Mouse (Mus musculus) right cerebral cortex, postnatal 36 days (tissue): ENCODE data around the gene Irx6.

Experiments
- DNase-seq, 2 experiments: peaks; one replicate each; pipeline ENCODE4 v3.0.0; 2022; ENCODE audit warnings: low spot score in 2 of 2, mixed read lengths in 1 of 2

Gene Irx6

DNA sequence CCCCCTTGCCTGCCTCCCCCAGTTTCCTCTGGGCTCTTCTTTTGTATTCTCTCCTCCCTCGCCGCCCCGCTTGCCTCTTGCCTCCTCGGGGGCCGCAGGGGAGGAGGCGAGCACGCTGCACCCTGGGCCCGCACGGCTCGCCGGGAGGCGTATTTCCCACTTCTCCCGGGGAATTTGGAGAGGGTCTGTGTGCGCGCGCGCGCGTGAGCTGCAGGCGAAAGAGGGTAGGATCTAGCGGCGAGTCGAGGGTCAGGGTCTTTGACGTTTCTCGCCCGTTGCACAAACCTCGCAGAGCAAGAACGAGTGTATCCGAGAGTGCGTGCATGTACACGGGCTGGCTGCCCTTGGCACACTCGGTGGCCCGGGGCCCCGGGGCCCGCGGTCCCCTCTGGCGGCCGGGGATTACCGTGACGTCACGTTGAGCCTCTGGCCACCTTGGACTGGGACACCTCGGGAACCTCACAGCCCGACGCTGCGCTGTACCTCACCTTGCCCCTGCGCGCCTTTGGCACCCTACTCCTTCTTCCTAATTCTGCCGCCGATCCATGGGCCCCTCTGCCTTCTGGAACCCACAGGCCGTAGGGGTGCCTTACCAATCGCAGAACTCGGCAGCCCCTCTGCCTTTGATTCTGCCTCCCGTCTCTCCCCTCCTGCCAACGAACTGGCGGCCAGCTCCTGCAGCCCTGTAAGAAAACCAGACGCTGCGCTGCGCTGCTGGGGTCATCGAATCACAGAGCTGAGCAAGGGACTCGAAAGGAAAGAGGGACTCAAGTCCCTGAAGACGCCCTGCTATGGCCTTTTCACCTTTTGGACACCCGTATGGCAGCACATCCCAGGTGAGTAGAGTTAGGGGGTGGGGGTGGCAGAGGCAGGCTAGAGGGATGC, at the start of gene Irx6:
Gene Irx6 (plus strand): TSS at position 45 of the 885 bp plus-strand sequence.
- DNase-seq = no peak

DNA sequence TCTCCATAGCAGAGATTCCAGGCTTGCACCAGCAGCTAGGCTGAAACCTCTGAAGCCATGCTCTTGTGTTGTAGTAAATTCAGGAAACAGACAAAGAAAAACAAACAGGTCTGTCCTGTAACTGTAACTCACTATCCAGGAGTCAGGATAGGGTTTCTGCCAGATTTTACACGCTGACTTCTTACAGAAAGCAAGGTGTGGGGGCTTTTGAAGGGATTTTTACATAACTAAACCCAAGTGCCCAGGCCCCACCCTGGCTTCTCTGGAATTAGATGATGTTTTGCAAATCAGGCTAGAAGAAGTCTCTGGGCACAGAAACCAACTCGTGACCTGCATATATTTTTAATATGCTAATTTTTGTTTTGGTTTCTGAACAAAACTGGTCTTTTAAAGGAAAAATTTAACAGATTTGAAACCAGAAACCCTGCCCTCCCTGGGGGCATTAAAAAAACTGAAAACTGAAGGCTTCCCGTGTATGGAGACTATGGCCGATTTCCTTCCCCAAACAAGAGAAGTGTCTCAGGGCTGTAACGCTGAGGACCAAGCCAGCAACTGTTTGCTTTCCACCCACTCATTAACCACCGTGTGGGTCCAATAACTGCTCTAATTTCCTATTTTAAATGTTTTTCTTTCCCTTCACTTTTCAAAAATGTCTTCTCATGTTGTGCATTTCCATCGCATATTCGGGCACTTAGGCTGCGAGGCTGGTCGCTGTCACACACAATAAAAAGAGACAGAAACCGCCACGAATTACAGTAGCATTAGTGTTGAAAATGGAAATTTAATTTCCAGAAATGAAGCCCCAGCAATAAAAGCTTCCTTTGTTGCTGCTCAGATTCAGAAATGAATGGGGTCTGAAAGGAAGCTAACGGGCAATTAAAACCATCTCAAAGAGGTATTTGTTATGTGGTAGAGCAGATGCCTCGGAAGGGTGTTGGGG, 45.1 kb upstream of the Irx6 start:
- DNase-seq = no peak

GRCm38 (mm10) chr8:92633199-92633598, 40.9 kb upstream of the Irx6 start:
- DNase-seq = no peak

- no peak for DNase-seq
Measured at GRCm38 (mm10) chr8:92640820-92641219, 33.3 kb upstream of the Irx6 start.

- DNase-seq = no peak
Measured at GRCm38 (mm10) chr8:92646637-92647036, 27.5 kb upstream of the Irx6 start.

DNA sequence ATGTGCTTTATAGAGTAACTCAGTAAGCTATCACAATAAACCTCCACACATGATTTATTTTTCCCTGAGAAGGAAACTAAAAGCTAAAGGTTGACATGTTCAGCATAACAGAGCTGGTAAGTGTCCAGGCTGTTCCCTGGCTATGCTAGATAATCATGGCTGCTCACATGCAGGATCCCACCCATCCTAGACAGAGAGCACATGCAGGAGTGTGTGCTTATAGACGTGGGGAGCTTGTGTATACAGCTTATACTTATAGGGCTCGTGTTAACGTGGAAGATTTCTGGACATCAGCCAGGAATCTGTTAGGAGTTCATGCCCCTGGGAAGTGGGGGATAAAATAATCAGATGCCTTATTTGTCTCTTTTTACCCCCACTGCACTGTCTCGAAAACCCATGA, 9.9 kb upstream of the Irx6 start:
- no peak for DNase-seq

GRCm38 (mm10) chr8:92670236-92670635, 3.9 kb upstream of the Irx6 start:
- no peak for DNase-seq

DNA sequence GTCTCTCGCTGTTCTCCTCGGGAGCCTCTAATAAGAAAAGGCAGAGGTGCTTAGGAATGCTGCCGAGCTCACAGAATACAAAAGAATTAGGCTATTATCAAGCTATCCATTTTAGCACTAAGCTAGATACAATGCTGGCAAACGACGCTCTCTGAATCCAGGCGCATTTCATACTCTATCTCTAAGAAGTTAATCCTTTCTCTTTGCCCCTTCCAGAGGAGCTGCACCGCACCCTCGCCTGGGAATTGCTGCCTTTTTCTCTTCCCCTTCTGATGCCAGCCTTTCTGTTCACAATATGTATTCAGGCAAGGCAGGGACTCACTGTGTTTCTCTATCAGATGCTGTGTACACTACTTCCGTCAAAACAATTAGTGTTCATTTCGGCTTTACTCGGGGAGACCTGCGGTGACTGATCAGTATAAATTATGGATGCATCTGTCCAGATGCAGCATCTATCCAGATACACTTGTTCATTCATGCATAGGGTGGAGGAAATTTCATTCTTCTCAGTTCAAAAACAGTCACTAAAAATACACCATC, 3.4 kb upstream of the Irx6 start:
- no peak for DNase-seq

DNA sequence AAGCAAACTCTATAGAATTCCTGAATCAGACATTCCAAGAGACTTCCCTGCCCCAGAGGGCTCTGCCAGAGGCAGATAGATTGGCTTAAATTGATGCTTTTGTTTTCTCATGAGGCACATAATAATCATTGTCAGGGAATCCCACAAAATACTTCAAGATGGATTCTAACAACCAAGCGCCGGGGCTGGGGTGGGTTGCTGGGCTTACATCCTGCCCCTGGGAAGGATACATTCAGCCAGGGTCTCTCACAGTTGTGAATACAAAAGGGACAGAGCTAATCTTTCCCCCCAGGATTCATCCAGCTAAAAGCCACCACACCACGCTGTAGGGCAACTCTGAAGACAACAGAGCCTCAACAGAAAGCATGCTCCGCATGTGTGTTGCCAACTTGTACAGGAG, 2.2 kb upstream of the Irx6 start:
- no peak for DNase-seq

GRCm38 (mm10) chr8:92673101-92673500, 987 bp upstream of the Irx6 start:
- DNase-seq = no peak

DNA sequence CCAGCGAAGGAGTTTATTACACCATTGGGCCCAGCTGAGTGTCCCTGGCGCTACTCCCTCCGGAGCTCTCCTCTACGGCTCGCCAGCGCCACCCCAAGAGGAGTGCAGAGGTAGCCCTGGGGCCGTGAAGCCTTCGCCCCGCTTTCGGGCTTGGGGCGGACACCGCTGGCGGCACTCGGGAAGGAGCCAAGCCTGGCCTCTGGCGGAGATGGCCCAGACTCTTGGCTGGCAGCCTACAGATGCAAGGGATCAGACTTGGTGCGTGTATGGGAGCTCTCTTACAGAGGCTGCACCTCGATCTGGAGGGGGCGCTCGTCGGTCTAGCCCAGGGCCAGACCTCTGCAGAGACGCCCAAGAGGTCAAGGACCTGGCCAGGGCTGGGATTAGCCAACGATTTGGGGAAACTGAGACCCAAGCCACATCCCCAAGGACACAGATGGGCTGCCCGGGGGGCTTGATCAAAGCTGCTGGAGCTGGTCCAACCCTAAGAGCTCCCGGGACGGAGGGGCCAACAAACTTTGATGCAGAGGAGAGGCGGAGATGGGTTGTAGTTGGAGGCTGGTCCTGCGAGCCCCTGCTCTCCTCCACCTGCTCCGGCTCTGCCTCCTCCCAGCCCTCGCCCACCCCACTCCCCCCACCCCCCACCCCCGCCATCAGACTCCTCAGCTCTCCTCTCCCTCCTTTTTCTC, 389 bp upstream of the Irx6 start:
- DNase-seq = peak in 1 of 2 experiments; percentile 4

DNA sequence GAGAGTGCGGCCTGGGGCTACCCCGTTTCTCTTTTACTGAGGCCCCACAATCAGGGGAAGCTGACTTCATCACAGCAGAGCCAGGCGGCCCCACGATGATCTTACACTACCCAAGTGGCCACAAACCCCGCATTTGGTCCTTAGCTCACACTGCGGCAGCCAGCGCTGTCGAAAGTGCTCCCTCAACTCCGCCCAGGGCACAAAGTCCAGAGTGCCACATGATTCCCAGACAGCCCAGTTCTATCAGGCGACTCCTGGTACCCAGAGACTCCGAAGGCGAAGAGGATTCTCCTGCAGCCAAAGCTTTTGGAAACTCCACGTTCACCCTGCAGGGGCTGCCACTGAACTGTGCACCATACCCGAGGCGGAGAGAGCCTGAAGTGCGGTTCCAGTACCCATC, 4.3 kb downstream of the Irx6 start:
- no peak for DNase-seq

- no peak for DNase-seq
Measured at GRCm38 (mm10) chr8:92697361-92697760, 23.3 kb downstream of the Irx6 start.

DNA sequence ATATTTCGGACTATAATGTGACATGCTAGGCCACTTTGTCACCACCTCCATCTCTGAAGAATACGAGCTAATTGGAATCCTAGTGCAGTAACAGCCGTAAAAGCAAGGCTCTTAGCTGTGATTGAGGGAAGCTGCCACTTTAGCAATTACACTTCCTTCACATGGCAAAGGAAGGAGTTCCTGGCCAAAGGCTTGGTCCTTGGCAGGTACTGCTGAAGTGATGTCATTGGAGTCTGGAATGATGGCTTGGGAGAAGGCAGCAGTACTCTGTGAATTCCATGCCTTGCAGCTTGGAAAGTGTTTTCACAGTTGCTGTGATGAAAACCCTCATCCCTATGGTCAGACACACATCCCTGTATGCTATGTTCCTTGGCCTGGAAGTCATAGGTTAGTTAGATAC, 24.3 kb downstream of the Irx6 start:
- DNase-seq = no peak

DNA sequence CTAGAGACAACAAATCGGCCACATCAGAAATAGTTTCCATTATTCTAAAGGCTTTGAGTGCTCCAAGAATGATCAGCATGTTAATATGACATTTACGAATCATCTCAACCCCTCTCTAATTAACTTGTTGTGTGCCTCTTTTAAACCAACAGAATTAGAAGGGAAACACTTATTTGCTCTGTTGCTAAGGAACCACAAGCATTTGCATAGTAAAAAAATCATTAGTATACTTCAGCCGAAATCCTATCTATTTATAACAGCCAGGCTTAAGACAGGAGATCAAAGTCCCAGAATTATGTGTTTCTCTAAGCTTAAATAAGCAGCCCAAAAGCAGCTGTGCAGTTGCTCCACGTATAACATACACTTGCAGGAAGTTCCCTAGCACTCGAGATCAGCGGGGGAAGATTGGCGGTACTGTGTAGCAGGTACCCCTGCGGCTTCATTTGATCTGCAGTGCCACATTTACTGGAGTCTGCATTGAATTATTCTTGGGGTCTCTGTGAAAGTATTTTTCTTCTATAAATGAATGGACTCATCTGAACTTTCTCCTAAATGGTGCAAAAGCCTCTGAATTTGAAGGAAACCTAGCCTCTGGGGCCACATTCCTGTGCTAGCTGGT, 25.9 kb downstream of the Irx6 start:
- no peak for DNase-seq

- DNase-seq = no peak
Measured at GRCm38 (mm10) chr8:92703375-92703774, 29.3 kb downstream of the Irx6 start.

DNA sequence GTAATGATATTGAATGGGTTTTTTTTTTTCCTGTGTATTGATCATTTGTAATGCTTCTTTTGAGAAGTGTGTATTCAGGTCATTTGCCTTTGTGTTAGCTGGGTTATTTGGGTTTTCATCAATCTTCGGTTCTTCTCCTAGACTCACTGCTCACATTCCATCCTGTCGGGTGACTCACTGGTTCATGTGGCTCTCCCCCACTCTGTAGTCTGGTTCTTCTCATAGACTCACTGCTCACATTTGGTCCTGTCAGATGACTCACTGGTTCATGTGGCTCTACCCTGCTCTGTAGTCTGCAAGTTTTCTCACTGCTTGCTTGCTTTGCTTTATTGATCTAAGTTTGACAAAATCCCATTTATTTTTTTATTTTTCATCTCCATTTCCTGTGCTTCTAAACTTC, 32.2 kb downstream of the Irx6 start:
- DNase-seq = no peak

DNA sequence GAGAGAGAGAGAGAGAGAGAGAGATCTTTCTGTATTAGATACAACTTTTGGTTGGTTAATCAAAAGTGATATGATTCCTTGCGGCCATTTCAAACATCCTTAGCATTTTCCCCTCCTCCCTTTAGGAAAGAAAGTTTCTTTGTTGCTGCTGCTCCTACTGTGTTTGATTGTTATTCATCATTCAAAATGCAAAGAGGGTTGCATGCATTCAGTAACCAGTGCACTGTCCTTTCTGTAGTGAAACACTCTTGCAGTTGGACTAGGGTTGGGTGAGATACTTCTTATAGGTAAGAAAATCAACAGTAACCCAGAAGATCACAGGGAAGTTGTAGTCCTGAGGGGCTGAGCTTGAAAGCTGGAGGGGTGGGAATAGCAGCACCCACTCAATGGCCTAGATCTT, 39.2 kb downstream of the Irx6 start:
- DNase-seq = no peak

DNA sequence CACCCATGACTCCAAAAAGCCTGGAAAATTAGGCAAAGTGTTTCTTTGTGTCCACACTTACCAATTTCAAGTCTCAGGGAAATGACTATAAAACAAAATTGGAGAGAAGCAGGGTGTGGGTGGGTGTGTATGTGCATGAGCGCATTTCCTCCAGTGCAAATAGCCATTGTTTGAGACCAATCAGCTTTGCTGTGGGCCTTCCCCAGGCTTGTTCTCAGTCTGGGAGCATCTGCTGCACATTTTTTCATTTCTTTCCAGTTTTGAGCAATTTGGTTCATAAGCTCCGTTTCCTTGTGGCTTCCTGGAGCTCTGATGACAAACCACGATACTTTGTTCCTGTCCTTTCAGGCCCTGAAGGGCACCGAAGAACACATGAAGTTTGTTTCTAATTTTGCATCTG, 43.3 kb downstream of the Irx6 start:
- DNase-seq = no peak

GRCm38 (mm10) chr8:92718057-92718456, 44.0 kb downstream of the Irx6 start:
- no peak for DNase-seq

DNA sequence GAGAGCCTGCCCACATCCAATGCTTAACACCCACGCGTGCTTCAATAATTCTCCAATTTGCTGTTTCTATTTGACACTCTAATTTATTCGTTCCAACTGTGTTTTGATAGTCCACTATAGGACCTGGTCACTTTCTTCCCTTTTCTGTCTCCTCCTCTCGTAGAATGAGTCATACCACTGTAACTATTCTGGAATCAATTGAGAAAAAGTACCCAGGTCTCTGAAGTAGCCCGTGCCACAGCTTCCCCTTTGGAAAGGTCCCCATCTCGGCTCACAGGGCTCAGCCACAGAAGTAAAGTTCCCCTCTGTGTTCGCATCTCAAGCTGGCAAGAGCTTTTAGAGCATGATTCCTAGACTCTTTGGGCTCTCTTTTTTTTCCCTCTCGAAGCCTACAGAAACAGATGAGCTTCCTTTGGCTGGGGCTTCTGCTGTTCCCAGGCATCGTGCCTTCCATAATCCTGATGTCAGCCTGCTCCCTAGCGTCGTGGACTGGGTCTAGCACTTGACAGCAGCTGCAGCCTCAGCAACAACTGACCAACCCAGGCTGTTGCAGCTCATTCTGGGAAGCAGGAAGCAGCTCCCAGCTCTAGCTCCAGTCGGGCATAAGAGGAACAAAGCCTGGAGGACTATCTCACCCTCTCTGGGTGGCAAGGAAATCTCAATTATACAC, 47.3 kb downstream of the Irx6 start:
- peak; percentile 38 to 41 for DNase-seq
